Mouse (Mus musculus) olfactory bulb, adult 2 months (tissue): Measurements from ENCODE around the gene Tatdn2.

Experiments used
- CTCF ChIP-seq: fragments of 200-500 bp; IDR thresholded peaks from 2 replicates; pipeline ENCODE4 v1.5.1; 2012; ENCODE audit warnings: low read depth, mild to moderate bottlenecking, low read length, moderate library complexity; ENCODE audit not compliant: insufficient read depth
- POLR2A ChIP-seq: fragments of 200-500 bp; IDR thresholded peaks from 2 replicates; pipeline ENCODE4 v1.6.1; 2012; ENCODE audit warnings: mild to moderate bottlenecking, low read depth, low read length, moderate library complexity; ENCODE audit not compliant: insufficient read depth

- TF ChIP-seq CTCF, result no peak
- no peak for TF ChIP-seq POLR2A
Measured at GRCm38 (mm10) chr6:113649346-113650196, 47.3 kb upstream of the Tatdn2 start.
